Mouse (Mus musculus) testis, adult 2 months (tissue): ENCODE results near the gene Pibf1.

Experiments
- CTCF ChIP-seq: fragments of 200-500 bp; IDR thresholded peaks from 2 replicates; pipeline ENCODE4 v1.5.1; 2012; ENCODE audit warnings: low read depth, mild to moderate bottlenecking, inconsistent platforms, low read length, moderate library complexity; ENCODE audit not compliant: control insufficient read depth, insufficient read depth, insufficient replicate concordance
- POLR2A ChIP-seq: fragments of 200-500 bp; IDR thresholded peaks from 2 replicates; pipeline ENCODE4 v1.6.1; 2012; ENCODE audit warnings: low read depth, mild to moderate bottlenecking, inconsistent platforms, low read length, moderate library complexity; ENCODE audit not compliant: control insufficient read depth

GRCm38 (mm10) chr14:99229071-99229780 lies 130.0 kb downstream of the Pibf1 start:
- TF ChIP-seq CTCF (no peak), POLR2A (no peak)
